Mouse (Mus musculus): ENCODE data around the gene Slc9a1. TPM values are rescaled to one million over a fixed set of nuclear protein-coding genes. Genes with fewer than 3 reads are reported as not detected.

Slc9a1 gene
- total and polyA plus RNA-seq, 2 experiments from 2014 or later: 10.1 to 16.0 TPM

DNA sequence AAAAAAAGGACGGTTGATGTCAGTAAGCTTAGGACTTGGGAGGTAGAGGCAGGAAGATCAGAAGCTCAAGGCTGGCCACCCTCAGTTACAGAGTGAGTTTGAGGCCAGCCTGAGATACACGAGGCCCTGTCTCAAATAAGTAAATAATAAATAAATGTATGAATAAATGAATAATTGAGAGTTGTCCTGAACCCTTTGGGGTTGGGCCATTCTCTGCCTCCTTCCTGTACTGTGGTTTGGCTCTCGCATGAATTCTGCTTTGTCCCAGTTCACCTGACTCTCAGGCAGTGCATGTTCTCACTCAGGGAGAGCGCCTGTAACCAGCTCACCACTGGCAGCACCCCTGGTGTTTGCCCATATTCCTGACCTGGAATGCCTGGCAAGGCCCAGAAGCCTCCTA, 4.5 kb downstream of the Slc9a1 start:
- Histone ChIP-seq H3K36me3 (ENCODE audit: insufficient read depth) (no peaks in the 10 kb centered on the region), H3K9ac (no peak overlapping the region; the same call in 1 of the 2 replicates), H3K4me3 (ENCODE audit: low read depth, low read length) (no peak overlapping the region), H3K4me1 (ENCODE audit: insufficient read depth) (peaks cover 42% of the 10 kb centered on the region), H3K27me3 (ENCODE audit: insufficient read depth, low read length) (no peaks in the 10 kb centered on the region), H3K27ac (ENCODE audit: low read depth, low read length) (no peak overlapping the region), H3K9me3 (ENCODE audit: low read length) (no peaks in the 10 kb centered on the region), H3K4me2 (ENCODE audit: low read depth) (no peak overlapping the region)
- ATAC-seq: no peak
- WGBS: 76% methylated on average over 4 of the region's 4 CpGs
- DNase-seq: no peak
- no peak for TF ChIP-seq CTCF (IDR thresholded peaks at IDR 0.05; ENCODE audit: low read depth)

DNA sequence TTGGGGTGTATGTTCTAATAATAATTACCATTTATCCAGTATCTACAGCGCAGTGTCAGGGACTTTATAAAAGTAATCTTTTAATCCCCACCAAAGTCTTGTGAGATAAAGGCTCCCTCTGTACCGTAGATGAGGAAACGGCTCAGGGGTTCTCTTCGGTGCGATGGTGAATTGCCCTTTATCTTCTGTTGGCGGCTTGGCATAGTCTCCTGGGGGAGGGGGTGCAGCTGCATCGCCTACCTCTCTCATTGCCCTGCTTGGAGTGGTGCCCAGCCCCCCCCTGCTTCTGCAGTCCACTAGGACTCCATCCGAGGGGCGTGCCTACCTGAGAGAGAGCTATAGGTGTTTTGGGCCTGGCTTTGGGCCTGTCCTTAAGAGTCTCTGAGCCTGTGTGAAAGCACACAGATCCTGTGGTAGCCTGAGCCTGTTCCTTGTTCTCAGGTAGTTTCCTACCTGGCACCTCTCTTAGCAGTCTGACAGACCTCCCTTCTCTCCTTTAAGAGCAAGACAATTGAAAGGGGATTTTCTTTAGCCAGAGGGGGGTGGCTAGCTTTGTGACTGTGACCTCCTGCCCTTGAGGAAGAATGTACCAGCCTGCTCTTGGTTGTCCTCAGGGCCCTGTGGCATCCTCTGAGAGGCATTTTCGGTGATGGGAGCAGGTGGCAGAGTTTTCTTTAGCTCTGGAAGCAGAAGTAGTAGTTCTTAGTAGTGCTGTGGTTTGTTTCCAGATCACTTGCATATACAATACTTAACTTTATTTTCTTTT, 6.5 kb downstream of the Slc9a1 start:
- Histone ChIP-seq H3K4me2 (ENCODE audit: low read depth) (no peak overlapping the region), H3K27me3 (ENCODE audit: insufficient read depth, low read length) (no peaks in the 10 kb centered on the region), H3K9ac (no peak overlapping the region), H3K27ac (ENCODE audit: low read depth, low read length) (no peak overlapping the region), H3K4me1 (ENCODE audit: insufficient read depth) (peaks cover 33% of the 10 kb centered on the region), H3K36me3 (ENCODE audit: insufficient read depth) (no peaks in the 10 kb centered on the region), H3K9me3 (ENCODE audit: low read length) (no peaks in the 10 kb centered on the region), H3K4me3 (ENCODE audit: low read depth, low read length) (no peak overlapping the region)
- no peak for ATAC-seq
- TF ChIP-seq CTCF (IDR thresholded peaks at IDR 0.05; ENCODE audit: low read depth): no peak
- DNase-seq: no peak
- WGBS: 44% methylated on average over 10 of the region's 10 CpGs

- ATAC-seq: peak; percentile 45
- WGBS: 15% methylated on average over 13 of the region's 13 CpGs
- Histone ChIP-seq H3K27me3 (ENCODE audit: insufficient read depth, low read length) (no peaks in the 10 kb centered on the region), H3K9ac (no peak overlapping the region), H3K4me3 (ENCODE audit: low read depth, low read length) (no peak overlapping the region), H3K27ac (ENCODE audit: low read depth, low read length) (no peak overlapping the region), H3K36me3 (ENCODE audit: insufficient read depth) (no peaks in the 10 kb centered on the region), H3K4me1 (ENCODE audit: insufficient read depth) (0 out of 2 replicates have a peak, but pooled peaks cover 12% of the 10 kb centered on the region), H3K9me3 (ENCODE audit: low read length) (no peaks in the 10 kb centered on the region), H3K4me2 (ENCODE audit: low read depth) (no peak overlapping the region)
- no peak for TF ChIP-seq CTCF (IDR thresholded peaks at IDR 0.05; ENCODE audit: low read depth)
- DNase-seq: no peak
Observed at GRCm38 (mm10) chr4:133378236-133379045, 8.9 kb downstream of the Slc9a1 start.

DNA sequence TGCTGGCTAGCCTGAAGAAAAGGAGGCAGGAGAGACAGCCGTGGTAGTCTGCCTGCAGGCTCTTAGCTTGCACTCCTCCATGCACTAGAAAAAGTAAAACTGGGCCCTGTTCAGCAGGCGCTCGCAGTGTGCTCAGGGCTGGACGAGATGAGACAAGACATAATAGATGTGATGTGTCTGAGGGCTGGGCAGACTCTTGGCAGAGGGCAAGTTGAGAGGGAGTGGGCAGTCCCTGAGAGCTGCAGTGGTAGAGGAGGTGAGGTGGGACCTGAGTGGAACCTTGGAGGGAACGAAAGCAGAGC, 9.5 kb downstream of the Slc9a1 start:
- Histone ChIP-seq H3K9me3 (ENCODE audit: low read length) (no peaks in the 10 kb centered on the region), H3K4me3 (ENCODE audit: low read depth, low read length) (no peak overlapping the region), H3K4me2 (ENCODE audit: low read depth) (no peak overlapping the region), H3K27ac (ENCODE audit: low read depth, low read length) (no peak overlapping the region), H3K27me3 (ENCODE audit: insufficient read depth, low read length) (no peaks in the 10 kb centered on the region), H3K9ac (no peak overlapping the region), H3K36me3 (ENCODE audit: insufficient read depth) (no peaks in the 10 kb centered on the region), H3K4me1 (ENCODE audit: insufficient read depth) (0 out of 2 replicates have a peak, but pooled peaks cover 10% of the 10 kb centered on the region)
- no peak for ATAC-seq
- DNase-seq: no peak
- no peak for TF ChIP-seq CTCF (IDR thresholded peaks at IDR 0.05; ENCODE audit: low read depth)
- WGBS: 38% methylated on average over 5 of the region's 5 CpGs

- Histone ChIP-seq H3K27me3 (ENCODE audit: insufficient read depth, low read length) (no peaks in the 10 kb centered on the region), H3K27ac (ENCODE audit: low read depth, low read length) (no peak overlapping the region), H3K36me3 (ENCODE audit: insufficient read depth) (no peaks in the 10 kb centered on the region), H3K9ac (no peak overlapping the region), H3K4me1 (ENCODE audit: insufficient read depth) (0 out of 2 replicates have a peak, but pooled peaks cover 8% of the 10 kb centered on the region), H3K9me3 (ENCODE audit: low read length) (no peaks in the 10 kb centered on the region), H3K4me2 (ENCODE audit: low read depth) (no peak overlapping the region), H3K4me3 (ENCODE audit: low read depth, low read length) (no peak overlapping the region)
- ATAC-seq (no peak), DNase-seq (no peak)
- no peak for TF ChIP-seq CTCF (IDR thresholded peaks at IDR 0.05; ENCODE audit: low read depth)
- 71% methylated on average over 3 of the region's 3 CpGs for WGBS
Observed at GRCm38 (mm10) chr4:133379861-133380260, 10.4 kb downstream of the Slc9a1 start.

DNA sequence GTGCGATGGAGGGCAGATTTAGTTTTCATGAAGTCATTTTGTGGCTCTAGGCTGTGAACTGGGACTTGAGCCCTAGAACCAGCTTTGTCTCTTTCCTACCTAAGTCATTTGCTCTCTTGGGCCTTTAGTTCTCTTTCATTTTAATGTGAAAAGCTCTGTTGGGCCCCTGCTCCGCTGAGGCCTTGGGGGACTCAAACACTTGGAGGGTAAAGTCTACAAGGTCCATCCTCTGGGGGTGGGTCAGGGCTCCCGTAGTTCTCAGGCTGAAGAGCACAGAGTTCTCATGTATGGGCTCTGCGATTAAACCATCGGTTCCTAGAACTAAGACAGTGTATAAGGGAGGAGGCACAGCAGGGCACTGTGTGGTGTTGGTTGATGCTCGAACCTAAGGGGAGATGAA, 11.0 kb downstream of the Slc9a1 start:
- Histone ChIP-seq H3K4me3 (ENCODE audit: low read depth, low read length) (no peak overlapping the region), H3K4me2 (ENCODE audit: low read depth) (no peak overlapping the region), H3K27me3 (ENCODE audit: insufficient read depth, low read length) (no peaks in the 10 kb centered on the region), H3K9ac (no peak overlapping the region), H3K36me3 (ENCODE audit: insufficient read depth) (no peaks in the 10 kb centered on the region), H3K27ac (ENCODE audit: low read depth, low read length) (no peak overlapping the region), H3K9me3 (ENCODE audit: low read length) (no peaks in the 10 kb centered on the region), H3K4me1 (ENCODE audit: insufficient read depth) (0 out of 2 replicates have a peak, but pooled peaks cover 8% of the 10 kb centered on the region)
- no peak for TF ChIP-seq CTCF (IDR thresholded peaks at IDR 0.05; ENCODE audit: low read depth)
- WGBS: 53% methylated on average over 6 of the region's 6 CpGs
- no peak for DNase-seq
- no peak for ATAC-seq

DNA sequence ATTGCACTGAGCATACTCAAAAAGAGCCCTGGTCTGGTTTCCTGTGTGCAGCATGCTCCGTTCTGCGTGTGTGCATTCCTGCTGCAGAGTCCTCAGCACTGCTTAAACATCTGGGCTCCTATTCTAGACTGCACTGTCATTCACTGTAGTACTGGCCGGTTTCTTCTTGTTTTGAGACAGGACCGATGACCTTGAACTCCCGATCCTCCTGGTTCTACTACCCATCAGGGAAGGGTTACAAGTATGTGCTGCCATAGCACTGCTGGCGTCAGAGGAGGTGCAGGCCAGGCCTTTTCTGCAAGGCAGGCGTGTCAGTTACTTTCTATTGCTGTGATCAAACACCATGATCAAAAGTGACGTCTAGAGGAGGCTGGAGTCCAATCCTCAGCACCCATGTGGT, 11.6 kb downstream of the Slc9a1 start:
- Histone ChIP-seq H3K36me3 (ENCODE audit: insufficient read depth) (no peaks in the 10 kb centered on the region), H3K4me1 (ENCODE audit: insufficient read depth) (0 out of 2 replicates have a peak, but pooled peaks cover 8% of the 10 kb centered on the region), H3K4me3 (ENCODE audit: low read depth, low read length) (no peak overlapping the region), H3K27me3 (ENCODE audit: insufficient read depth, low read length) (no peaks in the 10 kb centered on the region), H3K9ac (no peak overlapping the region), H3K27ac (ENCODE audit: low read depth, low read length) (no peak overlapping the region), H3K9me3 (ENCODE audit: low read length) (no peaks in the 10 kb centered on the region), H3K4me2 (ENCODE audit: low read depth) (no peak overlapping the region)
- WGBS: 82% methylated on average over 8 of the region's 8 CpGs
- ATAC-seq: no peak
- no peak for TF ChIP-seq CTCF (IDR thresholded peaks at IDR 0.05; ENCODE audit: low read depth)
- no peak for DNase-seq
